Mouse (Mus musculus) embryonic facial prominence, embryonic 15.5 days (tissue): Measurements from ENCODE around the gene Sirpb1b. TPM values are rescaled to one million over a fixed set of nuclear protein-coding genes. Genes with fewer than 3 reads are reported as not detected.
"Not testable (repeated sequence)": the region's sequence is repeated elsewhere in the genome, so short reads cannot be mapped to it uniquely, and the experiment has no call there.

Source experiments
- ATAC-seq: fragments of 200-750 bp; cut with Nextera tagmentation; 2 replicates; pipeline ENCODE4 v1.8.0; 2017; ENCODE audit warnings: low read depth, moderate TSS enrichment; ENCODE audit not compliant: insufficient number of reproducible peaks, low FRiP score, low TSS enrichment
- H3K27ac ChIP-seq: fragments of 300-500 bp; sonication (generic); replicated peaks from 2 replicates; pipeline ENCODE4 v1.5.1; 2015; ENCODE audit warnings: mild to moderate bottlenecking, inconsistent platforms
- H3K27me3 ChIP-seq: fragments of 300-500 bp; sonication (generic); 2 replicates; pipeline ENCODE4 v1.6.1; 2015; ENCODE audit warnings: inconsistent platforms
- H3K36me3 ChIP-seq: fragments of 300-500 bp; sonication (generic); 2 replicates; pipeline ENCODE4 v1.6.1; 2015; ENCODE audit warnings: mild to moderate bottlenecking, inconsistent platforms
- H3K4me1 ChIP-seq: fragments of 300-500 bp; sonication (generic); 2 replicates; pipeline ENCODE4 v1.6.1; 2015; ENCODE audit warnings: inconsistent platforms
- H3K4me2 ChIP-seq: fragments of 300-500 bp; sonication (generic); replicated peaks from 2 replicates; pipeline ENCODE4 v1.6.1; 2015; ENCODE audit warnings: mild to moderate bottlenecking, inconsistent platforms
- H3K4me3 ChIP-seq: fragments of 300-500 bp; sonication (generic); replicated peaks from 2 replicates; pipeline ENCODE4 v1.5.1; 2015; ENCODE audit warnings: mild to moderate bottlenecking, inconsistent platforms
- H3K9ac ChIP-seq: fragments of 300-500 bp; sonication (generic); 2 replicates; pipeline ENCODE4 v1.6.1; 2015; ENCODE audit warnings: inconsistent platforms
- H3K9me3 ChIP-seq: fragments of 300-500 bp; sonication (generic); replicated peaks from 2 replicates; pipeline ENCODE4 v1.6.1; 2016; ENCODE audit warnings: inconsistent platforms
- WGBS: fragments of 180-500 bp; shearing (Covaris S2); methylation state at CpG from one replicate; pipeline ENCODE4 v1.1.7; 2015; 5-methylcytosine and 5-hydroxymethylcytosine counted together
- polyA plus RNA-seq: library from polyadenylated mRNA; unstranded; fragments of >200 nt; fragmentation: Nextera tagmentation; extraction: Ambion mirVana; gene quantifications from 2 replicates; pipeline ENCODE4 v1.2.1, GENCODE M21; 2015

Gene Sirpb1b
- polyA plus RNA-seq, result 0.12 and 0.29 TPM in 2 replicates

DNA sequence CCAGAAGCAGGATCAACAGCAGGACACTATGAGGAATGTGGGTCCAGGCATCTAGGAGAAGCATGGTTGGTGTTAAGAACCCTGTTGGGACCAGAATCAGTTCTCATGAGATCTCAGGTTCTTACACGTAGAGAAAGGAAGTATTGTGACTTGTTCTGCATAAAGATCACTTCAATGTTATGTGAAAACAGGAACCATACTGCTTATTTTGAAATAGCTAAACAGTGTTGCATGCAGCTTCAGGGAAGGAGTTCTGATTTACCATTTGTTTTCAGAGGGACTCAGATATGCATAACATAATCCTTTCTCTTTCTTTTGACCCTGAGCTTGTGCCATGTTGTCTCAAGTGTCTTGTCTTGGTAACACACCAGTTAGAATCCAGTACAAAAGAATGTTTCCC is at the start of gene Sirpb1b:
Gene Sirpb1b, minus strand, starts transcription at position 179 of the 400 bp plus-strand sequence.
- H3K4me1 ChIP-seq, H3K27ac ChIP-seq, H3K9ac ChIP-seq, H3K9me3 ChIP-seq, H3K27me3 ChIP-seq, ATAC-seq, H3K4me2 ChIP-seq, H3K36me3 ChIP-seq, H3K4me3 ChIP-seq: not testable (repeated sequence)
- WGBS, result no CpG with 5 or more reads among the region's 1 CpGs

DNA sequence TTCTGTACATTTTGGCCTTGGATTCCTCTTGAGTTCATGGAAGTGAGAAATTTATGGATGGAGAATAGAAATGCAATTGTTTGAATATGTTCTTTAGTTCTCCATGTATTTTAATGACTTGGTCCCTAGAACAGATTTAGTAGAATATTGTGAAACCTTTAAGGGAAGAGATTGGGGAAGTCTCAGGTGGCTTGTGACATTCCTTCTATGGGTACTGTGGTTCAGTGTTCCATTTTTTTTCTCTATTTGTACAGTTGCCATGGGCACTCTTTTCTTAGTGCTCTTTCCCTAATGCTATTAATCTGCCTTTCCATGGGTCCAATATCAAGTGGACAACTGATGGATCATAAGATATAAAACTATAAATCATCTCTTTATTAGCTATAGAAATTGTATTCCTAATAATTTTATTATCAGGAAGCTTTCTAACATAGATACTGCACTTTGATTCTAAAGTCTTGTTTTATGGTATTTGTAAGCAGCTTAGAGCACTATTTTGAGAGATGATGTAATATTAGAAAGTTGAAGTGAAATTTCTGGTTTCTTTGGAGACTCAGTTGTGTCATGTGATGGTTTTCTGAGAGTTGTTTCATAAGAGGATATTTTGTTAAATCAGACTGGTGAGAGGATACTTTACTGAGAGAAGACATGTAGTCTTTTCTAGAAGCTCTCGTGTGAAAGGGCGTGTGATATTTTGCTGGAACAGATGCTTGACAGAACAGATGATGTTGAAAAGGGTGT is 15.7 kb upstream of the Sirpb1b start:
- ATAC-seq, H3K36me3 ChIP-seq, H3K27ac ChIP-seq, H3K4me1 ChIP-seq, H3K27me3 ChIP-seq, H3K4me2 ChIP-seq, H3K4me3 ChIP-seq, H3K9me3 ChIP-seq, H3K9ac ChIP-seq: not testable (repeated sequence)
- WGBS, result 81% methylated on average over 2 of the region's 2 CpGs

DNA sequence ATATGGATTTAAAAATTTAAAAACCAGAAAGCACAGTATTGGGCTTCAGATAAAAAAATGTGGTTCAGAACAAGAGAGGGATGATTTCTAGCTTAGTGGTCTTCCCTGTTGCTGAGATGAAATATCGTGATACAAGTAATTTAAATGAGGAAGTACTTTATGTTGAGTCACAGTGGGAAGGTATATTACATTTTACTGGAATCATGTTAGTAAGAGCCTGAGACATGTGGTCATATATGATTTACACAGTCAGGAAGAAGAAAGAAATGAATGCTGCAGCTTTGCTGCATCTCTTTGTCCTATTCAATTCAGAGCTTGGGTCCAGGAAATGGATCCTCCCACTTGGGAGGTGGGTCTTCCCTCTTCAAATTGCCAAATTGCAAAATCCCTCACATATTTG is 11.8 kb upstream of the Sirpb1b start:
- not testable (repeated sequence) for H3K4me3 ChIP-seq, H3K4me2 ChIP-seq, H3K9me3 ChIP-seq, H3K27ac ChIP-seq, ATAC-seq, H3K27me3 ChIP-seq, H3K9ac ChIP-seq, H3K36me3 ChIP-seq, H3K4me1 ChIP-seq
- 80% methylated on average over 1 of the region's 1 CpGs for WGBS

DNA sequence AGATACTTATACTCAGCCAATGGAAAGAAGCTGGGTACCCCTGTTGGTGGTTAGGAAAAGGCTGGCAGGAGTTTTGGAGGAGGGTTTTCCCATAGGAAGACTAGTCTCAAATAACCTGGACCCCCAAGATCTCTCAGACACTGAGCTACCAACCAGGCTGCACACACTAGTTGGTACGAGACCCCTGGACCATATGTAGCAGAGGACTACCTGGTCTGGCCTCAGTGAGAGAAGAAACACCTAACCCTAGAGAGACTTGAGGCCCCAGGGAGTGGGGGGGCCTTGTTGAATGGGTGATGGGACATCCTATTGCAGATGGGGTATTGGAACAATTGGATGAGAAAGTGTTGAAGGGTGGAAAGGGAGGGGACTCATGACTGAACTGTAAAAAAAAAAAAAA is 8.6 kb upstream of the Sirpb1b start:
- H3K4me1 ChIP-seq, result no peaks in the 10 kb centered on the region
- no peak overlapping the region for H3K4me2 ChIP-seq
- ATAC-seq, result no peak
- H3K4me3 ChIP-seq, result no peak overlapping the region
- no peaks in the 10 kb centered on the region for H3K36me3 ChIP-seq
- no peak overlapping the region for H3K27ac ChIP-seq
- no peaks in the 10 kb centered on the region for H3K27me3 ChIP-seq
- WGBS, result 81% methylated on average over 1 of the region's 1 CpGs
- no peaks in the 10 kb centered on the region; the same call in 1 of the 2 replicates for H3K9me3 ChIP-seq
- no peak overlapping the region for H3K9ac ChIP-seq

DNA sequence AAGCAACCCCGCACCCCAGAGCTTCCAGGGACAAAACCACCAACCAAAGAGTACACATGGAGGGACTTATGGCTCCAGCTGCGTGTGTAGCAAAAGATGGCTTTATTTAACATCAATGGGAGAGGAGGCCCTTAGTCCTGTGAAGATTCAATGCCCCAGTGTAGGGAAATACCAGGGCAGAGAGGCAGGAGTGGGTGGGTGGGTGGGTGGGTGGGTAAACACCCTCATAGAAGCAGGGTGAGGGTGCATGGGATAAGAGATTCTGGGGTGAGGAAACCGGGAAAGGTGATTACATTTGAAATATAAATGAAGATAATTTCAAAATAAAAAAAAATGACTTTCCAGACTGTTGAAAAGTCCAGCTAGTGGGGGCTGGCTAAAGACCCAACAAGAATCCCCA is 8.1 kb upstream of the Sirpb1b start:
- not testable (repeated sequence) for ATAC-seq, H3K27me3 ChIP-seq, H3K4me2 ChIP-seq, H3K4me1 ChIP-seq, H3K4me3 ChIP-seq, H3K9me3 ChIP-seq, H3K9ac ChIP-seq, H3K27ac ChIP-seq, H3K36me3 ChIP-seq
- WGBS, result 79% methylated on average over 3 of the region's 3 CpGs

DNA sequence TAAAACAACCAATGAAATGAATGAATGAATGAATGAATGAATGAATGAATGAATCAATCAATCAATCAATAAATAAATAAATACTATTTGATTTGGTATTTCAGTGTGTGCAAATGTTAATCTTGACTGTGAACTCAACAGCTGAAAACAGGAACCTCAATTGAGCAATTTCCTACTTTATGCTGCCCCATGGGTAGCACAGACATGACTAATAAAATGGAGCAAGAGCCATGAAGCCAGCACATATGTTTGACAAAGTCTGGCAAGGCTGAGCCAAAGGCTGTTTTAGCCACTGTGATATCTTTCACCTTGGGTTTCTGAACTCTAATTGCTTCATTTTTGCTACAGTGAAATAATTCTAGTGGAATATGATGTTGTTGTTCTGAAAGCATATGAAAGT is 1.6 kb upstream of the Sirpb1b start:
- not testable (repeated sequence) for H3K4me3 ChIP-seq, H3K9me3 ChIP-seq, H3K27me3 ChIP-seq, H3K27ac ChIP-seq, H3K4me1 ChIP-seq, H3K4me2 ChIP-seq, H3K9ac ChIP-seq, H3K36me3 ChIP-seq, ATAC-seq

DNA sequence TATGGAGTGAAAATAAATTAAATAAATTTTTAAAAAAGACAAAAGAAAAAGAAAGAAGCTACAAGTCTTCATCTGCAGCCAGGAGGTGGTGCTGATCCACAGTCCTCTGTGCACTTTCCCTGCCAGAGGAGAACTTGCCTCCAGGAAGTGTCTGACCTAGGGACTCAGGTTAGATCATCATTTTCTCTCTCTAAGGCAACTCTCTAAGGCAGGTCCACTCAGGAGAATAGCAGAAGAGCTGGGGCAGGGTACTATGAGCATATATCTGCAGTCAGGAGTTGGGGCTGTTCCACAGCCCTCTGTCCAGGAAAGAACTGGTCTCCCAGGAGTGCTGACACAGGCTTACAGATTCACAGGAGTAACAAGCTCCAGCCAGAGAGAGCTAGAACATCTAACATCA is 46.3 kb downstream of the Sirpb1b start:
- Histone ChIP-seq H3K9me3 (no peaks in the 10 kb centered on the region; the same call in 1 of the 2 replicates), H3K27ac (no peak overlapping the region), H3K9ac (no peak overlapping the region), H3K27me3 (no peaks in the 10 kb centered on the region), H3K4me3 (no peak overlapping the region), H3K36me3 (no peaks in the 10 kb centered on the region), H3K4me1 (no peaks in the 10 kb centered on the region), H3K4me2 (no peak overlapping the region)
- no peak for ATAC-seq

DNA sequence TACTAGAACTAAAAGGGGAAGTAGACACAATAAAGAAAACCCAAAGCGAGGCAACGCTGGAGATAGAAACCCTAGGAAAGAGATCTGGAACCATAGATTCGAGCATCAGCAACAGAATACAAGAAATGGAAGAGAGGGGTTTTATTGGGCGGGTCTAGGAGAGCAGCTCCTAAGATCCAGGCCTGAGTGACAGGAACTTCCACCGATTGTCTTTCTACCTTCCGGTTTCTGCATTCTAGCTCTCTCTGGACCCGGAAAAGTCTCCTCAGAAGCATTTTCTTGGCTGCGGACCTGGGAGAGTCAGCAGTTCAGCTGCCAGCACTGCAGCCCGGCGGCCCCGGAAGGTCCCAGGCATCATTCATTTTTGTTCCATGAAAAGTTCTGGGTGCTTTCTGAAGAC is 61.3 kb downstream of the Sirpb1b start:
- not testable (repeated sequence) for H3K27me3 ChIP-seq, H3K9me3 ChIP-seq, ATAC-seq, H3K4me1 ChIP-seq, H3K4me3 ChIP-seq, H3K4me2 ChIP-seq, H3K9ac ChIP-seq, H3K27ac ChIP-seq, H3K36me3 ChIP-seq
- 86% methylated on average over 11 of the region's 11 CpGs for WGBS

DNA sequence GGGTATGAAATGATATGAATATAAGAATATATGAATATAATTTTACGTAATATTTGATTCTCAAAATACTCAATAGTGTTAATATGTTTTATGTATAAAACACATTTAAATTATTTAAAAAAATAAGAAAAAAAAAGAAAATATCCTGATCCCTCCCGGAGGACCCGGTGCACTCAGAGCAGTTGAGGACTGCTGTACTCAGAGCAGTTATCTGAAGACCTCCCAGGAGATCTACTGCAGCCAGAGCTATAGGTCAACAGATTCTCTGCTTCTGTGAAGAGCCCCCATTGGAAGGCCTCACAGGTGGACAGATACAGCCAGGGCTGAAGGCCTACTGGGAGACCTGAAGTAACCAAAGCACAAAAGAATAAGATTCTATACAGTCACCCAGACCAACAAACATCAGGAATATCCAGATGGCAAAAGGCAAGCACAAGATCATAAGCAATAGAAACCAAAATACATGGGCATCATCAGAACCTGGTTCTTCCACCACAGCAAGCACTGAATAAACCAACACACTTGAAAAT is 67.0 kb downstream of the Sirpb1b start:
- 81% methylated on average over 3 of the region's 3 CpGs for WGBS
- ATAC-seq, result not testable (repeated sequence)

DNA sequence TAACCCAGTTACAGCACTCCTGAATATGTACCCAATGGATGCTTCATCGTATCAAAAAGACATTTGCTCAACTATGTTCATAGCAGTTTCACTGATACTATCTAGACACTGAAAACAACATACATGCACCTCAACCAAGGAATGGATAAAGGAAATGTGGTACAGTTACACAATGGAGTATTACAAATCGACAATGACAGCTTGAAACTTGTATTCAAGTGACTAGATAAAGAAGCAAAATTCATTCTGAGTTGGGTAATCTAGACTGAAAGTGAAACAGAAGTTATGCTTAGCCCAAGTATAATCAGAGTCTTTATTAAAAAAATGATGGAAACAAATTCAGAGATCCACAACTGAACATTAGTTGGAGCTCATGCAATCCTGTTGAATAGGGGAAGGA is 100.0 kb downstream of the Sirpb1b start:
- ATAC-seq, H3K9me3 ChIP-seq, H3K4me3 ChIP-seq, H3K27me3 ChIP-seq, H3K9ac ChIP-seq, H3K36me3 ChIP-seq, H3K27ac ChIP-seq, H3K4me1 ChIP-seq, H3K4me2 ChIP-seq: not testable (repeated sequence)
- WGBS, result 70% methylated on average over 2 of the region's 2 CpGs

More for the DNA sequence above, 67.0 kb downstream of the Sirpb1b start:
- H3K4me1 ChIP-seq, H3K9ac ChIP-seq, H3K9me3 ChIP-seq, H3K27ac ChIP-seq, H3K4me3 ChIP-seq, H3K36me3 ChIP-seq, H3K4me2 ChIP-seq, H3K27me3 ChIP-seq: not testable (repeated sequence)

DNA sequence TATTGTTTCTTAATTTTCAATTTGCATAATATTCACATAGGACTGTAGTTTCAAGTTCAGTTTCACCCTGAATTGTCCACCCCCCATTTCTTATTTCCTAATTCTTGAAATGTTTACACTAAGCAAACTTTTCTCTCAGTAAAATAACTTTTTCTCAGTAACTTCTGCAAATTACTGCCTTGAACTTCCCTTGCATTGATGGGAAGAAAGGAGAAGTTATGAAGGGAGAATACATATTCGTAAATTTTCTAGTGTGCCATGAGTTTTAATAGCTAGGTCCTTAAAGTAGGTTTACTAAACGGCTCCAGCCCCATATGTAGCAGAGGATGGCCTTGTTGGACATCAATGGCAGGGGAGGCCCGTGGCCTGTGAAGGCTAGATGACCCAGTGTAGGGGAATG is 104.7 kb downstream of the Sirpb1b start:
- H3K9ac ChIP-seq, H3K36me3 ChIP-seq, H3K9me3 ChIP-seq, H3K27ac ChIP-seq, ATAC-seq, H3K27me3 ChIP-seq, H3K4me2 ChIP-seq, H3K4me3 ChIP-seq, H3K4me1 ChIP-seq: not testable (repeated sequence)
- WGBS, result 80% methylated on average over 1 of the region's 3 CpGs
